Mouse (Mus musculus): ENCODE measurements around the gene Vti1a.
A peak's percentile ranks its signal among the peaks of the same experiment; 100 is the strongest.

Gene Vti1a

GRCm38 (mm10) chr19:55525056-55525455 lies 209.0 kb downstream of the Vti1a start:
- DNase-seq (ENCODE audit: low spot score), result no peak

GRCm38 (mm10) chr19:55526717-55527235 lies 210.7 kb downstream of the Vti1a start:
- DNase-seq (ENCODE audit: low spot score), result no peak

- DNase-seq (ENCODE audit: low spot score), result no peak
Measured at GRCm38 (mm10) chr19:55530041-55530440, 213.9 kb downstream of the Vti1a start.

GRCm38 (mm10) chr19:55532681-55533080 lies 216.6 kb downstream of the Vti1a start:
- DNase-seq (ENCODE audit: low spot score), result no peak

GRCm38 (mm10) chr19:55536273-55536937 lies 220.3 kb downstream of the Vti1a start:
- DNase-seq (ENCODE audit: low spot score), result no peak

- no peak for DNase-seq (ENCODE audit: low spot score)
Measured at GRCm38 (mm10) chr19:55537691-55538090, 221.6 kb downstream of the Vti1a start.

- no peak for DNase-seq (ENCODE audit: low spot score)
Measured at GRCm38 (mm10) chr19:55541641-55542040, 225.5 kb downstream of the Vti1a start.

- peak; percentile 26 for DNase-seq (ENCODE audit: low spot score)
Measured at GRCm38 (mm10) chr19:55542461-55542860, 226.4 kb downstream of the Vti1a start.

- DNase-seq (ENCODE audit: low spot score), result no peak
Measured at GRCm38 (mm10) chr19:55543188-55543587, 227.1 kb downstream of the Vti1a start.

- DNase-seq (ENCODE audit: low spot score), result peak; percentile 22
Measured at GRCm38 (mm10) chr19:55544498-55544897, 228.4 kb downstream of the Vti1a start.

- DNase-seq (ENCODE audit: low spot score), result peak; percentile 79
Measured at GRCm38 (mm10) chr19:55545529-55545928, 229.4 kb downstream of the Vti1a start.

- DNase-seq (ENCODE audit: low spot score), result no peak
Measured at GRCm38 (mm10) chr19:55546009-55546528, 230.0 kb downstream of the Vti1a start.

GRCm38 (mm10) chr19:55548206-55548605 lies 232.1 kb downstream of the Vti1a start:
- DNase-seq (ENCODE audit: low spot score), result no peak

GRCm38 (mm10) chr19:55548656-55549055 lies 232.6 kb downstream of the Vti1a start:
- no peak for DNase-seq (ENCODE audit: low spot score)

GRCm38 (mm10) chr19:55550176-55550575 lies 234.1 kb downstream of the Vti1a start:
- DNase-seq (ENCODE audit: low spot score), result no peak

- no peak for DNase-seq (ENCODE audit: low spot score)
Measured at GRCm38 (mm10) chr19:55552339-55552738, 236.2 kb downstream of the Vti1a start.

- DNase-seq (ENCODE audit: low spot score), result no peak
Measured at GRCm38 (mm10) chr19:55552861-55553260, 236.8 kb downstream of the Vti1a start.

GRCm38 (mm10) chr19:55554295-55554694 lies 238.2 kb downstream of the Vti1a start:
- DNase-seq (ENCODE audit: low spot score), result no peak

GRCm38 (mm10) chr19:55554703-55555102 lies 238.6 kb downstream of the Vti1a start:
- no peak for DNase-seq (ENCODE audit: low spot score)

GRCm38 (mm10) chr19:55556168-55556999 lies 240.3 kb downstream of the Vti1a start:
- no peak for DNase-seq (ENCODE audit: low spot score)

GRCm38 (mm10) chr19:55559331-55559730 lies 243.2 kb downstream of the Vti1a start:
- no peak for DNase-seq (ENCODE audit: low spot score)

- DNase-seq (ENCODE audit: low spot score), result no peak
Measured at GRCm38 (mm10) chr19:55560088-55560682, 244.1 kb downstream of the Vti1a start.
